ENCODE assay signal across 9 mouse cellular contexts in genomic region chrX:21088645-21088982, GRCm38 (mm10). TPM values are rescaled to one million over a fixed set of nuclear protein-coding genes. Genes with fewer than 3 reads are reported as not detected.
A peak's percentile ranks its signal among the peaks of the same experiment; 100 is the strongest.
DNase-seq lines count a peak whose midpoint lies in the region; ATAC-seq lines count a peak whose summit lies in the region.
"Had no signal": no experiment of that assay in that cellular context is flagged by ENCODE, and none has a peak within 500 bp of the region (broad histone marks: within the 10 kb centered on the region; RNA-seq: fewer than 3 reads in every experiment).

No protein-coding gene starts in this region.

- peak overlapping the region; percentile 36; the same call in 1 of the 2 replicates for H3K9ac ChIP-seq in kidney, embryonic 15.5 days
- peak overlapping the region; percentile 59 for H3K9ac ChIP-seq in hindbrain, embryonic 13.5 days
- H3K9ac ChIP-seq in midbrain, embryonic 13.5 days (replicated peaks): peak overlapping the region; percentile 63

- H3K36me3 ChIP-seq in kidney, embryonic 15.5 days: no peaks in the 10 kb centered on the region
- peaks cover 2% of the 10 kb centered on the region for H3K36me3 ChIP-seq in hindbrain, embryonic 13.5 days
- H3K36me3 ChIP-seq in midbrain, embryonic 13.5 days: peaks cover 2% of the 10 kb centered on the region; the same call in 1 of the 2 replicates

- WGBS in kidney, embryonic 15.5 days: 39% methylated on average over 6 of the region's 6 CpGs
- 33% methylated on average over 6 of the region's 6 CpGs for WGBS in hindbrain, embryonic 13.5 days
- 35% methylated on average over 6 of the region's 6 CpGs for WGBS in midbrain, embryonic 13.5 days

- H3K27me3 ChIP-seq in kidney, embryonic 15.5 days: no peaks in the 10 kb centered on the region
- no peaks in the 10 kb centered on the region for H3K27me3 ChIP-seq in hindbrain, embryonic 13.5 days
- H3K27me3 ChIP-seq in midbrain, embryonic 13.5 days: no peaks in the 10 kb centered on the region

- DNase-seq in kidney, adult 9 months: no peak
- DNase-seq in cerebellum, postnatal 14 days: no peak
- no peak for DNase-seq in layer of hippocampus, adult 18-20 months (ENCODE audit: low spot score in 2 of 2)
- DNase-seq in urinary bladder, adult 2 months (ENCODE audit: low spot score): no peak

- H3K4me3 ChIP-seq in kidney, embryonic 15.5 days (replicated peaks): peak overlapping the region; percentile 48
- H3K4me3 ChIP-seq in brown adipose tissue, adult 24 weeks (ENCODE audit: insufficient read depth, low read depth, low read length): peak overlapping the region; percentile 77
- H3K4me3 ChIP-seq in hindbrain, embryonic 13.5 days: peak overlapping the region; percentile 47
- H3K4me3 ChIP-seq in midbrain, embryonic 13.5 days (replicated peaks): peak overlapping the region; percentile 47

- no peaks in the 10 kb centered on the region; the same call in 1 of the 2 replicates for H3K4me1 ChIP-seq in kidney, embryonic 15.5 days
- no peaks in the 10 kb centered on the region for H3K4me1 ChIP-seq in brown adipose tissue, adult 24 weeks (ENCODE audit: control insufficient read depth, insufficient read depth, insufficient read length, low read length)
- 0 out of 2 replicates have a peak, but pooled peaks cover 2% of the 10 kb centered on the region for H3K4me1 ChIP-seq in hindbrain, embryonic 13.5 days (replicated peaks)
- no peaks in the 10 kb centered on the region for H3K4me1 ChIP-seq in midbrain, embryonic 13.5 days (replicated peaks)

- H3K4me2 ChIP-seq in kidney, embryonic 15.5 days: peak overlapping the region; percentile 59
- H3K4me2 ChIP-seq in hindbrain, embryonic 13.5 days: peak overlapping the region; percentile 49
- peak overlapping the region; percentile 52 for H3K4me2 ChIP-seq in midbrain, embryonic 13.5 days (replicated peaks)

- no peaks in the 10 kb centered on the region for H3K9me3 ChIP-seq in kidney, embryonic 15.5 days (replicated peaks)
- peaks cover 2% of the 10 kb centered on the region; the same call in 1 of the 2 replicates for H3K9me3 ChIP-seq in hindbrain, embryonic 13.5 days
- H3K9me3 ChIP-seq in midbrain, embryonic 13.5 days: no peaks in the 10 kb centered on the region

- no peak overlapping the region for H3K27ac ChIP-seq in kidney, embryonic 15.5 days
- peak overlapping the region; percentile 56; the same call in 1 of the 2 replicates for H3K27ac ChIP-seq in brown adipose tissue, adult 24 weeks (replicated peaks; ENCODE audit: low read depth, low read length)
- peak overlapping the region; percentile 89 for H3K27ac ChIP-seq in hindbrain, embryonic 13.5 days
- peak overlapping the region; percentile 87; the same call in 1 of the 2 replicates for H3K27ac ChIP-seq in midbrain, embryonic 13.5 days

- peak; percentile 40; the same call in 1 of the 2 replicates for ATAC-seq in kidney, embryonic 15.5 days (replicated peaks; ENCODE audit: low FRiP score)
- ATAC-seq in hindbrain, embryonic 13.5 days (ENCODE audit: low FRiP score): peak; percentile 63; the same call in 1 of the 2 replicates
- ATAC-seq in midbrain, embryonic 13.5 days: peak; percentile 82

RNA-seq across cellular contexts. Expression of gene Zfp300, which starts 0.7 kb away (rescaled TPM):
- polyA plus RNA-seq in kidney, embryonic 15.5 days (2015; fragmentation: Nextera tagmentation; extraction: Ambion mirVana): 1.2 and 1.9 TPM in 2 replicates
- polyA plus RNA-seq in brown adipose tissue, adult 24 weeks (2012; ENCODE audit: insufficient read depth, insufficient read length, missing spikeins): 0.63 and 0.67 TPM in 2 replicates
- 4.1 and 5.1 TPM in 2 replicates for polyA plus RNA-seq in hindbrain, embryonic 13.5 days (2015; fragmentation: Nextera tagmentation; extraction: Ambion mirVana)
- 3.5 and 4.1 TPM in 2 replicates for polyA plus RNA-seq in midbrain, embryonic 13.5 days (2015; fragmentation: Nextera tagmentation; extraction: Ambion mirVana)
- total RNA-seq in layer of hippocampus, adult 18-20 months (2021): 1 to 10 TPM; 3.1 to 3.6 TPM
- polyA plus RNA-seq in urinary bladder, adult 2 months (2012; rRNA removed): 0.78 and 0.99 TPM in 2 replicates

RNA-seq across cellular contexts. Expression of gene Spaca5, which starts 20.4 kb away (rescaled TPM):
- polyA plus RNA-seq in kidney, embryonic 15.5 days (2015; fragmentation: Nextera tagmentation; extraction: Ambion mirVana): not detected in 2 replicates
- not detected in 2 replicates for polyA plus RNA-seq in brown adipose tissue, adult 24 weeks (2012; ENCODE audit: insufficient read depth, insufficient read length, missing spikeins)
- polyA plus RNA-seq in hindbrain, embryonic 13.5 days (2015; fragmentation: Nextera tagmentation; extraction: Ambion mirVana): not detected in 2 replicates
- polyA plus RNA-seq in midbrain, embryonic 13.5 days (2015; fragmentation: Nextera tagmentation; extraction: Ambion mirVana): not detected in 2 replicates
- not detected for total RNA-seq in layer of hippocampus, adult 18-20 months (2021)
- not detected in 2 replicates for polyA plus RNA-seq in urinary bladder, adult 2 months (2012; rRNA removed)
- total RNA-seq: gastrocnemius, postnatal 4 days had no signal

RNA-seq across cellular contexts. Expression of gene Zfp182, which starts 26.5 kb away (rescaled TPM):
- polyA plus RNA-seq in kidney, embryonic 15.5 days (2015; fragmentation: Nextera tagmentation; extraction: Ambion mirVana): 4.9 and 6.3 TPM in 2 replicates
- 2.2 and 2.8 TPM in 2 replicates for polyA plus RNA-seq in brown adipose tissue, adult 24 weeks (2012; ENCODE audit: insufficient read depth, insufficient read length, missing spikeins)
- 9.9 and 10.3 TPM in 2 replicates for polyA plus RNA-seq in hindbrain, embryonic 13.5 days (2015; fragmentation: Nextera tagmentation; extraction: Ambion mirVana)
- polyA plus RNA-seq in midbrain, embryonic 13.5 days (2015; fragmentation: Nextera tagmentation; extraction: Ambion mirVana): 9.3 and 11.1 TPM in 2 replicates
- total RNA-seq in layer of hippocampus, adult 18-20 months (2021): 1 to 10 TPM; 7.2 to 9.1 TPM
- polyA plus RNA-seq in urinary bladder, adult 2 months (2012; rRNA removed): 8.9 and 9.3 TPM in 2 replicates

RNA-seq across cellular contexts. Expression of gene Ssxa1, which starts 27.0 kb away (rescaled TPM):
- polyA plus RNA-seq in kidney, embryonic 15.5 days (2015; fragmentation: Nextera tagmentation; extraction: Ambion mirVana): not detected in 2 replicates
- polyA plus RNA-seq in brown adipose tissue, adult 24 weeks (2012; ENCODE audit: insufficient read depth, insufficient read length, missing spikeins): not detected in 2 replicates
- not detected in 2 replicates for polyA plus RNA-seq in hindbrain, embryonic 13.5 days (2015; fragmentation: Nextera tagmentation; extraction: Ambion mirVana)
- not detected in 2 replicates for polyA plus RNA-seq in midbrain, embryonic 13.5 days (2015; fragmentation: Nextera tagmentation; extraction: Ambion mirVana)
- total RNA-seq in layer of hippocampus, adult 18-20 months (2021): not detected
- not detected in 2 replicates for polyA plus RNA-seq in urinary bladder, adult 2 months (2012; rRNA removed)
- total RNA-seq: gastrocnemius, postnatal 4 days had no signal
